Mouse (Mus musculus) E14TG2a.4 (cell line): Measurements from ENCODE around the gene Dab1.

Experiments used
- H3K27me3 ChIP-seq: 2 replicates; pipeline ENCODE4 v1.6.1; 2014; ENCODE audit warnings: low read length, control low read depth; ENCODE audit not compliant: insufficient read depth
- H3K36me3 ChIP-seq: 2 replicates; pipeline ENCODE4 v1.6.1; 2014; ENCODE audit warnings: low read length, control low read depth; ENCODE audit not compliant: insufficient read depth
- H3K4me1 ChIP-seq: replicated peaks from 2 replicates; pipeline ENCODE4 v1.6.1; 2014; ENCODE audit warnings: low read depth, low read length, control low read depth
- H3K4me3 ChIP-seq: replicated peaks from 2 replicates; pipeline ENCODE4 v1.5.1; 2014; ENCODE audit warnings: mild to moderate bottlenecking, low read length
- H3K9me3 ChIP-seq: 2 replicates; pipeline ENCODE4 v1.6.1; 2014; ENCODE audit warnings: low read length, control low read depth
- CTCF ChIP-seq: conservative IDR thresholded peaks from 2 replicates; pipeline ENCODE4 v1.5.1; 2014; ENCODE audit warnings: low read length
- NANOG ChIP-seq: IDR thresholded peaks from 2 replicates; pipeline ENCODE4 v1.6.1; 2014; ENCODE audit warnings: borderline replicate concordance, low read length, mixed read lengths
- POU5F1 ChIP-seq: IDR thresholded peaks from 2 replicates; pipeline ENCODE4 v1.6.1; 2014; ENCODE audit warnings: low read length, borderline replicate concordance

Gene Dab1

DNA sequence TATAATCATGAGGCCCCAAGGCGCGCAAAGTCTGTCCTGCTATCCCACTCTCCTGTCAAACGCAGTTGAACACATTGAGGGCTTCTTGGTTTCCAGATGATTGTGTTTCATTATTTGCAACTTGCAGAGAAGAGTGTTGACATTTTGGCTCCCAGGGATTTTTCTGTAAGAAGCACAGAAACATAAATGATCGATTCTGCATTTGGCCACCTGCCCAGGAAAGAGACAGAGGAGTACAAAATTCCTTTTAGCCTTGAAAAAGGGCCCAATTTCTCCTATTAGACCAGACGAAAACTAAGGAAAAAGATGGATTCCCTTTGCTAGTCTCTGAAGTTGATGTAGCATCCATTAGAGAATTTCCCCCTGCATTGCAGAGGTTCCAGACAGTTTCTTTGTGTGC, 988.5 kb downstream of the Dab1 start:
- Histone ChIP-seq H3K36me3 (no peaks in the 10 kb centered on the region), H3K27me3 (no peaks in the 10 kb centered on the region), H3K4me1 (no peaks in the 10 kb centered on the region), H3K9me3 (no peaks in the 10 kb centered on the region), H3K4me3 (no peak overlapping the region)
- TF ChIP-seq NANOG (no peak), CTCF (no peak), POU5F1 (no peak)

DNA sequence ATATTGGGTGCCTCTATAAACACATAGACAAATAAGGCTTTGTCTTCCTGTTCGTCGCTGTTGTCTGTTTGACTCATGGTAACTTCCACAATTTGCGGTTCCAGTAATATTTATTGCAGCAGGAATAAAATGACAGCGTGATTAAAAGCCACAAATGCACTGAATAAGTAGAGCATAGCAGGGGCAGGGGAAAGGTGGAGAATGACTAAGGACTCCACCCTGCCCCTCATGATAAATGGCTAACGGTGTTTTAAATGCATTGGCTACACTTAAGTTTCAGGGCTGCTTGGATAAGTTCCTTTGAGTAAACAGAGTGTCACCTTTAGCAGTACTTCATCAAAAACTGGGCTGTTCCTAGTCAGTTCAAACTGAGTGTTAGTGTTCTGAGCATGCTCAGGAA, 1000.3 kb downstream of the Dab1 start:
- no peaks in the 10 kb centered on the region for H3K36me3 ChIP-seq
- H3K4me1 ChIP-seq, result no peaks in the 10 kb centered on the region
- no peaks in the 10 kb centered on the region for H3K9me3 ChIP-seq
- TF ChIP-seq POU5F1 (no peak), NANOG (no peak), CTCF (no peak)
- no peaks in the 10 kb centered on the region for H3K27me3 ChIP-seq
- no peak overlapping the region for H3K4me3 ChIP-seq

DNA sequence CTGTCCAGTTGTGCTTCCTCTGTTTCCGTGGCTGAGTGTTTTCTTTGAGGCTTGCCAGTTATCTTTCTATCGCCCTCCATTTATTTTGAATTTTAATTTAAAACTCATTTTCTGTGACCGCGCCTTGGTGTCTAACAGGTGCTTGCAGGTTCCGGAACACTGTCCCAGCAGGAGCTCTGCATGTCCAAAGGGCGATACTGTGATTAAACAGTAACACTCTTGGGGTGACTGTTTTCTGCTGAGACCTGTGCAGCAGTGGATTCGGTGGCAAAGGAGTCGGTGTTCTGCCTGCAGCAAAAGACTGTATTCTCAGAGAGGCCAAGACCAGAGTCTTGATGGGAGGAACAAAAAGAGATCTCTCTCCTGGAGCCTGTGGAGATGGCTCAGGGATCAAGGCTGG, 1006.2 kb downstream of the Dab1 start:
- H3K4me3 ChIP-seq, result no peak overlapping the region
- H3K4me1 ChIP-seq, result no peaks in the 10 kb centered on the region
- no peaks in the 10 kb centered on the region for H3K27me3 ChIP-seq
- H3K36me3 ChIP-seq, result no peaks in the 10 kb centered on the region
- no peak for TF ChIP-seq CTCF
- TF ChIP-seq NANOG, result no peak
- TF ChIP-seq POU5F1, result no peak
- no peaks in the 10 kb centered on the region for H3K9me3 ChIP-seq

DNA sequence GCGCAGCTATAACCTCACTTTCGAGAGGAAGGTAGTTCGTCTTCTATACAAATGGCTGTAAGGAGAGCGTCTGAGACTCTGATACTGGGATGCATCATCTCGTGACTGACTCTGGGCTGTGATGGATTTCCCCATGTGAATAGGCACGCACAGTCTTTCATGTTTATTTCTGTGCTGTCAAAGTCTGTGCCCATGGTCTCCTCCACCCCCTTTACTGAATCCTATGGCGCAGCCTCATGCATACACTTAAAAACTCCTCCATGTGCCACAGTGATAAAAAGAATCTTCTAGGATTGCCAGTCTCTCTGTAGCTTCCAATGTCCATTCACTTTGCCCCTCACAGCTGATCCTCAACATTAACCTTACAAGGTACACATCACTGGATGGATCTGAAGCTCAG, 1009.5 kb downstream of the Dab1 start:
- Histone ChIP-seq H3K4me3 (no peak overlapping the region), H3K36me3 (no peaks in the 10 kb centered on the region), H3K9me3 (no peaks in the 10 kb centered on the region), H3K27me3 (no peaks in the 10 kb centered on the region), H3K4me1 (no peaks in the 10 kb centered on the region)
- TF ChIP-seq NANOG (no peak), POU5F1 (no peak), CTCF (no peak)

DNA sequence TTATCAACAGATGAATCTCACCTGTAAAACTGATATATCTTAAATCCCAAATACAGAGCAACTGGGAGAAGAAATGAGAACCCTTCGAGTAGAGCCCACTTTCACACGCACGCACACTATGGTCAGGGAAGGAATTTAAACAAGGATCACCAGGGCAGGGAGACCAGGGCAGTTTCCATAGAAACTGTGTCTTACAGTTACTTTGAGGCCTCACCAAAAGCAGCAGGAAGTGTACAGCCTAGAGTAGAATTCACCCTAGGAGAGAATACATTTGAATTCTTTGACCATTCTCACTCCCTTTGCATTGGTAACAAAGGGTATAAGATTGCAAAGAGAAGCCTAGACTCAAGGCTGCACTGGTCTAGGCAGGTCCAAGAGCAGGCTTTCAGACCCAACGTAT, 1017.9 kb downstream of the Dab1 start:
- no peak overlapping the region for H3K4me3 ChIP-seq
- H3K36me3 ChIP-seq, result no peaks in the 10 kb centered on the region
- H3K9me3 ChIP-seq, result no peaks in the 10 kb centered on the region
- TF ChIP-seq NANOG (no peak), CTCF (no peak), POU5F1 (no peak)
- no peaks in the 10 kb centered on the region for H3K27me3 ChIP-seq
- 0 out of 2 replicates have a peak, but pooled peaks cover 8% of the 10 kb centered on the region for H3K4me1 ChIP-seq

DNA sequence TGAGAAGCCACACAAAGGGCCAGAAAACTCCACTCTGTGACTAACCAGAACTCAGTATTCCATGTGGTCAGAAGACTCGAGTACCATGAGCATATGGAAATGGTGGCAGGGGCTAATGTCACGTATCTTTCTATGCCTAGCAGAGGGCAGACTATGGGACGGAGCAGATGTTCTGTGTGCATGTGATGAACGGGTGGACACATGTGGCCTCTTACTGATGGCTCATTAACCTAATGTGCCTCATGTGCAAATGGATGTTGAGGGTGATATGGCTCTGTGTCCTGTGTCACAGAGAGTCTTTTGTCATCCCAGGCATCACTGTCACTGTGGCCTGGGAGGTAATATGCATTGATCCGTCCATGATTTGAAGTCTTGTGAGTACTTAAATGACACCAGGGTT, 1021.5 kb downstream of the Dab1 start:
- H3K9me3 ChIP-seq, result no peaks in the 10 kb centered on the region
- no peaks in the 10 kb centered on the region for H3K36me3 ChIP-seq
- H3K27me3 ChIP-seq, result no peaks in the 10 kb centered on the region
- no peak overlapping the region for H3K4me3 ChIP-seq
- no peak for TF ChIP-seq POU5F1
- TF ChIP-seq CTCF, result no peak
- no peak for TF ChIP-seq NANOG
- H3K4me1 ChIP-seq, result peaks cover 24% of the 10 kb centered on the region

DNA sequence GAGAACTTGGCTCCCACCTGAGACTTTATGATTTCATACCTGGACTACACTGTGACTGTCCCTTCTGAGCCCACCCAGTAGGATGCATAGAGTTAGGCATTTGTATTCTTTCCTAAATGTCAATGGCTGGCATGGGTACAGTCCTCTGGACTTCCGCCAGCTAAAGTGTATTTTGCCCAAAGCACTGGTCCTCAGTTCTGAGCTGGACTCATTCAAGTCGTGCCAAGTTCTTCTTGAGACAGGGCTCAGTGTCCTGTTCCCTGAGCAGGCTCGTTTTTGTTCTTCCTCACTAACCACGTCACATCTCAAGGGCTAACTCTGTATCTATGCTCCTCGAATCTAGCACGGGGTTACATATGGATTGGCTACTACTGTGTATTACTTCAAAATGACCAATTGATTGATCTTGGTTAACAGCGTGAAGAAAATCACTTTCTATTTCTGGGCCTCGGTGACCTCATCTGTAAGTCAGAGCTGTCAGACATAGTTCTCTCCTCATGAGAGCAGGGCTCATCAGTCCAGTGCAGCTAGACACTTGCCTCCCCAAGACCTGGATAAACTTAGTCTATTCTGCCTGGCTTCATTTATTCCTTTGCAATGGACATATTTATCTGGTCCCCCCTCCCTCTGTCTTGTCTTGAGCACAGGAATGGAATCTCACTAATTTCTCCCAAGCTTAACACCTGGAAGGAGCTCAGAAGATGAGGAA, 1023.8 kb downstream of the Dab1 start:
- Histone ChIP-seq H3K9me3 (peaks cover 14% of the 10 kb centered on the region), H3K36me3 (no peaks in the 10 kb centered on the region), H3K4me1 (peaks cover 15% of the 10 kb centered on the region), H3K27me3 (no peaks in the 10 kb centered on the region), H3K4me3 (no peak overlapping the region)
- no peak for TF ChIP-seq POU5F1
- no peak for TF ChIP-seq CTCF
- no peak for TF ChIP-seq NANOG

DNA sequence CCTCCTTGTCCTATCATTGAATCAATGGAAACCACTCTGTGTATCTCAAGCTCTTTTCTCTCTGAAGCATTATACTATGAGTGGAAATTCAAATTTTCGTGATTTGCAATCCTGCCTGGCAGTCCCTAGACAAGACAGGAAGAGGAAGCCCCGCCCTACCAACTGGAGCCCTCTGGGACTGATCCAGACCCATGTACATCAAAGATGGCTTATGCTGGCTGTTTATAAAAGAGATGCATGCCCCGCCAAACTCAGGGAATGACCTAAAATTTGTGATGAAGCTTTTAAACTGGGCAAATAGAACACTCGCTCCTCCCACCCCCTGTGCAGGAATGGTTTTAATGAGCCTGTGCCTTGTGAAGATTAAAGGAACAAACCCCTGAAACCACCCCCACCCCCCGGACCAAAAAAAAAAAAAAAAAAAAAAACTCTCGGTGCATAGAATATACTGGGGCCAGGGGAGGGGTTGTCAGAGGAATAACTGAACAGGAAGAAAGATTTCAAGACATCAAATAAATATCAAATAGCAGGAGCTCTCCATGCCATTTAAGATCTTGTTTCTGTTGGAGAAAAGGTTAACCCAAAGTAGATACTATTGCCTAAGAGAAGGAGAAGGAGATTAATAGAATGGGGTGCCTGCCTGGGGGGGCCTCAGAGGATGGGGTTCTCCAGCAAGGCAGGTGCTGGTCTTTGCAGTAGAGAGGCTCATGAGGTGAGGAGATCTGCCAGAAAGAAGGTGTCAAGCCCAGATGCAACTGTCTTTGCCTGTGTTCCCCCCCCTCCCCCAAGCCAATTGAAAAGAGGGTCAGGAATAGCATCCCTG, 1024.6 kb downstream of the Dab1 start:
- Histone ChIP-seq H3K4me1 (peaks cover 15% of the 10 kb centered on the region), H3K36me3 (no peaks in the 10 kb centered on the region), H3K4me3 (no peak overlapping the region), H3K9me3 (peaks cover 22% of the 10 kb centered on the region), H3K27me3 (no peaks in the 10 kb centered on the region)
- TF ChIP-seq CTCF (no peak), POU5F1 (no peak), NANOG (no peak)

DNA sequence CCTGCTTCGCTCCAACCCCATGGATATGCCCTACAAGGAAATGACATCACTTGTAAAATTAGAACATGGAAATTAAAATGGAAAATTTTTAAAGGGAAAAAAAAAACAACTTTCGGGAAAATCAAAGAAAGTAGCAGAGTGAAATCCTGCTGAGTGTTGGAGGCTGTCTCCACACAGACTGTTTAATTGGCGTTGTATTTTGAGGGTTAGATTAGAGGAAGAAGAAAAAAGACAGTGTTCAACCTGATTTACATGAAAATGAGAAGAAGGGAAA, 1025.1 kb downstream of the Dab1 start:
- Histone ChIP-seq H3K36me3 (no peaks in the 10 kb centered on the region), H3K27me3 (no peaks in the 10 kb centered on the region), H3K4me3 (no peak overlapping the region), H3K4me1 (peaks cover 15% of the 10 kb centered on the region), H3K9me3 (peaks cover 27% of the 10 kb centered on the region)
- TF ChIP-seq NANOG (no peak), CTCF (no peak), POU5F1 (no peak)
